Comparison of ENCODE assay signal across 15 mouse cellular contexts in genomic region chr5:4578856-4579255, GRCm38 (mm10).
DNase-seq lines count a peak whose midpoint lies in the region; ATAC-seq and TF ChIP-seq lines count a peak whose summit lies in the region.
"Had no signal": no experiment of that assay in that cellular context is flagged by ENCODE, and none has a peak within 500 bp of the region (broad histone marks: within the 10 kb centered on the region; RNA-seq: fewer than 3 reads in every experiment).

No protein-coding gene starts in this region.

- no peaks in the 10 kb centered on the region for H3K36me3 ChIP-seq in forebrain, postnatal 0 days (ENCODE audit: insufficient read depth)
- H3K36me3 ChIP-seq in forebrain, embryonic 10.5 days (replicated peaks) = no peaks in the 10 kb centered on the region
- H3K36me3 ChIP-seq: intestine, embryonic 15.5 days; midbrain, embryonic 12.5 days had no signal

- no peaks in the 10 kb centered on the region for H3K4me1 ChIP-seq in forebrain, postnatal 0 days (ENCODE audit: insufficient read depth)
- H3K4me1 ChIP-seq in forebrain, embryonic 10.5 days = 0 out of 2 replicates have a peak, but pooled peaks cover 4% of the 10 kb centered on the region
- H3K4me1 ChIP-seq: intestine, embryonic 15.5 days; midbrain, embryonic 12.5 days had no signal

- TF ChIP-seq CTCF in forebrain, postnatal 0 days (IDR thresholded peaks at IDR 0.05; ENCODE audit: low read depth) = no peak

- H3K4me3 ChIP-seq in forebrain, postnatal 0 days (ENCODE audit: low read depth, low read length) = no peak overlapping the region
- H3K4me3 ChIP-seq in forebrain, embryonic 10.5 days = no peak overlapping the region
- H3K4me3 ChIP-seq: intestine, embryonic 15.5 days; midbrain, embryonic 12.5 days had no signal

- ATAC-seq in forebrain, postnatal 0 days = peak; percentile 45; the same call in 1 of the 2 replicates
- no peak for ATAC-seq in CD4-positive, CD25-positive, alpha-beta regulatory T cell, adult 4 months
- ATAC-seq: forebrain, embryonic 16.5 days; intestine, embryonic 15.5 days had no signal

- no peaks in the 10 kb centered on the region for H3K27me3 ChIP-seq in forebrain, postnatal 0 days (ENCODE audit: insufficient read depth, low read length)
- H3K27me3 ChIP-seq in forebrain, embryonic 10.5 days (ENCODE audit: poor library complexity, severe bottlenecking) = no peaks in the 10 kb centered on the region
- H3K27me3 ChIP-seq: intestine, embryonic 15.5 days; midbrain, embryonic 12.5 days had no signal

- H3K27ac ChIP-seq in forebrain, postnatal 0 days (ENCODE audit: low read depth, low read length) = no peak overlapping the region
- no peak overlapping the region for H3K27ac ChIP-seq in forebrain, embryonic 10.5 days
- H3K27ac ChIP-seq: intestine, embryonic 15.5 days; macrophage; midbrain, embryonic 12.5 days had no signal

- no peak overlapping the region for H3K9ac ChIP-seq in forebrain, postnatal 0 days
- H3K9ac ChIP-seq: intestine, embryonic 15.5 days; midbrain, embryonic 12.5 days had no signal

- DNase-seq in forebrain, postnatal 0 days = peak; percentile 62
- no peak for DNase-seq in forebrain, embryonic 10.5 days (ENCODE audit: extremely low spot score, low spot score)
- peak; percentile 39 to 41 for DNase-seq in frontal cortex, postnatal 25 days (ENCODE audit: low spot score in 2 of 2)
- DNase-seq in left cerebral cortex, adult 9 months (ENCODE audit: low spot score in 2 of 2) = peak; percentile 37 to 80
- peak; percentile 49 for DNase-seq in right cerebral cortex, postnatal 25 days
- no peak for DNase-seq in testis, postnatal 10 days (ENCODE audit: low spot score)
- DNase-seq in thymus, postnatal 36 days = no peak
- DNase-seq: cerebellum, adult 18-20 months; liver; lung, adult 18-20 months had no signal

- whole genome bisulfite sequencing in forebrain, postnatal 0 days = 62% methylated on average over 3 of the region's 3 CpGs
- 87% methylated on average over 3 of the region's 3 CpGs for WGBS in forebrain, embryonic 10.5 days

- no peaks in the 10 kb centered on the region for H3K9me3 ChIP-seq in forebrain, postnatal 0 days (ENCODE audit: low read length)
- H3K9me3 ChIP-seq in forebrain, embryonic 10.5 days = no peaks in the 10 kb centered on the region
- H3K9me3 ChIP-seq: intestine, embryonic 15.5 days; midbrain, embryonic 12.5 days had no signal

- H3K4me2 ChIP-seq in forebrain, postnatal 0 days (ENCODE audit: low read depth) = no peak overlapping the region
- H3K4me2 ChIP-seq: intestine, embryonic 15.5 days; midbrain, embryonic 12.5 days had no signal

Comparison
In these comparisons a context has a peak if more than half of its experiments do, and no peak if none do; other contexts are left out.
1. DNase-seq: peak in forebrain, postnatal 0 days (single experiment), frontal cortex, postnatal 25 days (2 of 2), left cerebral cortex, adult 9 months (2 of 2) and right cerebral cortex, postnatal 25 days (single experiment); none in forebrain, embryonic 10.5 days (single experiment), testis, postnatal 10 days (single experiment) and thymus, postnatal 36 days (0 of 2).